Mouse (Mus musculus): ENCODE results near the gene Alox12e.

DNA sequence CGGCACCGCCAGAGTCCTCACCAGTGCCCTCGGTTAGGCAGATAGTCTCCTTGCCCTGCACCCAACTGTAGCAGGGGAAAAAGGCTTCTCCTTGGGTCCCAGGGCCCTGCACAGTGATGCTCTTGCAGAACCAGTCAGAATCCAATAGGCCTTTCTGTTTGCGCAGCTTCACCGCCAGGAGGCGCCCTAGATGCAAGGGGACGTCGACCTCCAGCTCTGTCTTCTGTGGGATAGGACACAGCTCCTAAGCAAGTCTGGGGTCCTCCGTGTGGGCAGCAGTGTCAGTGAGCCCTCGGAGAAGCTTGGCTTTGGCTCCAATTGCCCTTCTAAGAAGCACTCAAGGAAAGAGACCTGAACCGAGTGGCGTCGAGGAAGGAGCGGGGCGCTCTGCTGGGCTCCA is 764 bp downstream of the Alox12e start:
- peak; percentile 75 for TF ChIP-seq CTCF (IDR thresholded peaks at IDR 0.05)
- no peak for TF ChIP-seq POLR2A (IDR thresholded peaks at IDR 0.05; ENCODE audit: insufficient read depth, low read depth, low read length)

Data from heart, adult 2 months (tissue).